Mouse (Mus musculus) inflammation-experienced regulatory T-cells (primary cell): Measurements from ENCODE around the gene Sec14l1. TPM values are rescaled to one million over a fixed set of nuclear protein-coding genes. Genes with fewer than 3 reads are reported as not detected.

Experiments
- polyA plus RNA-seq, 2 experiments: library from polyadenylated mRNA; unstranded; fragments of 100-300 nt; shearing (Covaris generic); gene quantifications; one replicate each; pipeline ENCODE4 v1.2.1; 2017

The Sec14l1 gene
- polyA plus RNA-seq, result 10 to 100 TPM; 23.2 to 41.8 TPM

DNA sequence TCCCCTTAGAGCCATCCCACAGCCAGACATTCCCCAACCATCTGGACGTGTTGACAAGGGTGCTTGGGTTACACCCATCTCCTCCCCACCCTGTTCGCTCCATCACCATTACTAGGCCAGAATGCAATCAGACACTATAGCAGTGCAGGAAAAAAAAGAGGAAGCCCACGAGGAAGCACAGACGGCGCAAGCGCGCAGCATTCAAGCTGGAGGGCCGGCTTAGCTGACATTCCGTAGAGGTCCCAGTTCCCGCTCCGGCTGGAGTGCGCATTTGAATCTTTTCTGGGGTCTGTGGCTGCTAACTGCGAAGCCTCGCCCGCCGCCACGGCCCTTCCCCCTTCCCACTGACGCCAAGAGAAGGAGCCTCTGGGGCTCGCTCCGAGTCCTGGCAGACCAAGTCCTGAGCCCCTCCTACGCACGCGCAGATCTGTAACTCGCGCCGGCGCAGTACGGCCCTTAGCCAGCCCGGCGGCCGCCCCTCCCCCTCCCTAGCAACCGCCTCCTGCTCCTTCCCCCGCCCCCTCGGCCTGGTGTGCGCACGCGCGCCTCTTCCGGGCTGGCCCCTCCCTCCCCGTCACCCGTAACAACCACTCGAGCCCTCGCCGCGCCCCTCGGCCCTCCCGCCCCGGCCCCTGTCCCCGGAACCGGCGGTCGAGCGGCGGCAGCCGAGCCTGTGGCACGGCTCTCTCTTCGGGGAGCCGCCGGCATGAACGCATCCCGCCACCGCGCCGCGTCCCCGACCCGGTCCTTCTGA, at the start of gene Sec14l1:
Gene Sec14l1, plus strand, starts transcription at position 577 of the 754 bp plus-strand sequence.

DNA sequence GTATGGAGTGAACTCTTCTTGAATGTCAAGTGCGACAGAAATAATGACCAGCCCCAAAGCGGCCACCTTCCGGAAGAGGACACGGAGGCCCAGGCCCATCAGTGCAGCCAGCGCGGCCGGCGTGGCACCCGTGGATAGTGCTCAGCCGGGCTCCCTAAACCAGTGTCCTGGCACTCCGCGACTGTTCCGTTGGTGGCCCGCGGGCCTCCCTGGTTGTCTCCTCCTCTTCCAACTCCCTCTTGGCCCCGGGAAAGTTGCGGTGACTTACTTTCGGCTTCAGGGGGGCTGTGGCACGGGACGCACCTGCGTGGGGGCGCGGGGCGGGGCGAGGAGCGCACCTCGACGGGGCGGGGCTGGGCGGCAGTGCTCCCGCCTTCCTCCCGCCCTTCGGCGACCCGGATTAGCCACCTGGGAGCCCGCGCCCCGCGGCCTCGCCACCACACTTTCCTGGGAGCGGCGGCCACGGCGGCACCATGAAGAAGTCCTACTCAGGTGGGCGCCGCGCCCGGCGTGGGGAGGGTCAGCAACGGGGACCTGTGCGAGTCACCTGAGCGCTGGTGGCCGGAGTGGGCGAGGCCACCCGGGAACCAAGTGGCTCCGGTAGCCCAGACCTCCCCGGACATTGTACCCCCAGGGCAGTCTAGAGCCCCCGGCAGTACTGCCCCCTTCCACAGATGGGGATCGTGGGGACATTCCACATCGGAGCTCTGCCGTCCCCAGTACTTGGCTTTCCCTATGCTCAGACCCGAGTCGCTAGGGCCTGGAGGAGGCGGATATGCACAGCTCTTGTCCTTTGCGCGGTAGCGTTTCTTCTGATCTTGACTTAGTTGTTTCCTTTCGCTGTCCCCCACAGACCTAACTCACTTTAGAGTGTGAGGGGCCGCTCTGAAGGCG, 84.6 kb downstream of the Sec14l1 start, which contains the start of gene Sept9:
Gene Sept9, plus strand, starts transcription at position 380 of the 894 bp plus-strand sequence.

Other genes with a start within 250 kb of the Sec14l1 start
- gene Mgat5b, start 196.3 kb upstream of the Sec14l1 start, polyA plus RNA-seq, result under 1 TPM in 1 of 2 experiments, not detected in 1; 0.51 TPM
- gene Sept9, start 84.5 kb downstream of the Sec14l1 start, polyA plus RNA-seq, result 100 to 1,000 TPM; 308 to 313 TPM